Mouse (Mus musculus): ENCODE results near the gene Hebp2.

- TF ChIP-seq EP300 (IDR thresholded peaks at IDR 0.05; ENCODE audit: low read depth) (no peak), CTCF (IDR thresholded peaks at IDR 0.05; ENCODE audit: low read depth) (peak; percentile 74)
These were observed at the start of gene Hebp2 for GRCm38 (mm10) chr10:18545813-18546235.
